Mouse (Mus musculus) E14TG2a.4 (cell line): ENCODE data around the gene Ntm.

Experiments used
- CTCF ChIP-seq: conservative IDR thresholded peaks from 2 replicates; pipeline ENCODE4 v1.5.1; 2014; ENCODE audit warnings: low read length
- NANOG ChIP-seq: IDR thresholded peaks from 2 replicates; pipeline ENCODE4 v1.6.1; 2014; ENCODE audit warnings: borderline replicate concordance, low read length, mixed read lengths
- POU5F1 ChIP-seq: IDR thresholded peaks from 2 replicates; pipeline ENCODE4 v1.6.1; 2014; ENCODE audit warnings: low read length, borderline replicate concordance

- TF ChIP-seq CTCF (no peak), NANOG (no peak), POU5F1 (no peak)
Observed at GRCm38 (mm10) chr9:29025104-29025503, 937.8 kb downstream of the Ntm start.
